Mouse (Mus musculus): ENCODE measurements around the gene Tmem161a.

DNA sequence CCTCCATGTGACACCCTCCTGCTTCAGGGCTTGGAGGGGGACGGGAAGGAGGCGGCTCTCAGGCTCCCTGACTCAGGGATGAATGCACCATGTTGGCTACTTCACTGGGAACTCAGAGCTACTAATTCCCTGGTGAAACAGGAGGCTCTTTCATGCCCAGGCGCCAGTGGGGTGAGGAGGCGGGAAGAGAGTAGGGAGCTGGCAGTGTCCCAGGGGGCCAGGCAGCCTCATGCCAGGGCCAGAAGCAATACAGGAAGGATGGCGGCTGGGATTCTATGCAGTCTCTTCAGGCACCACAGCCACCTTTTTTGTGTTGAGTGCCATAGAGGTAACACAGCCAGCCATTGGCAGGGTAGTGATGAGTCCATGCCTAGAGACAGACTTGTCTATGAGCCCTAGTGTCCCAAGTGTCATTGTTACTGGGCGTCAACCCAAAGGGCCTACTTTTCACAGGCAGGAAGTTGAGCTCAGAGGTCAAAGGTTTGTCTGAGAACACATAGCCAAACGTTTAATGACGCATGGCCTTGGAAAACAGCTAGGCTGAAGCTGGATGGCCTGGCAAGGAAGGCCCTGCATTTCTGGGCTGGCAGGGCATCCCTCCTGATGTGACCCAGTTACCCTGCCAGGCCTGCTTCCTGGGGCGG is 42.7 kb upstream of the Tmem161a start:
- TF ChIP-seq CTCF (IDR thresholded peaks at IDR 0.05; ENCODE audit: control insufficient read depth, insufficient read depth, insufficient read length) (no peak), MYOD1 (IDR thresholded peaks at IDR 0.05; ENCODE audit: control insufficient read depth, insufficient read length, low read depth) (no peak), CEBPB (IDR thresholded peaks at IDR 0.05; ENCODE audit: low read depth) (no peak), MAX (IDR thresholded peaks at IDR 0.05) (no peak), USF1 (IDR thresholded peaks at IDR 0.05; ENCODE audit: low read depth) (no peak)
